Mouse (Mus musculus) myocyte (in vitro differentiated cells): ENCODE results near the gene Nmrk1. TPM values are rescaled to one million over a fixed set of nuclear protein-coding genes. Genes with fewer than 3 reads are reported as not detected.

Experiments used
- H3K27me3 ChIP-seq: one replicate; pipeline ENCODE4 v1.6.1; 2011; ENCODE audit not compliant: control insufficient read depth, insufficient read depth, insufficient read length
- H3K36me3 ChIP-seq: one replicate; pipeline ENCODE4 v1.6.1; 2011; ENCODE audit not compliant: control insufficient read depth, insufficient read depth
- H3K4me2 ChIP-seq: one replicate; pipeline ENCODE4 v1.6.1; 2011; ENCODE audit warnings: low read depth, control low read depth
- H3K4me3 ChIP-seq: one replicate; pipeline ENCODE4 v1.5.1; 2011; ENCODE audit warnings: mild to moderate bottlenecking, control low read depth, moderate library complexity
- H3K79me2 ChIP-seq: one replicate; pipeline ENCODE4 v1.6.1; 2011; ENCODE audit not compliant: control insufficient read depth, insufficient read depth
- H3ac ChIP-seq: one replicate; pipeline ENCODE4 v1.6.1; 2011; ENCODE audit not compliant: control insufficient read depth, insufficient read length
- CEBPB ChIP-seq: IDR thresholded peaks from 2 replicates; pipeline ENCODE4 v1.6.1; 2011; ENCODE audit warnings: mild to moderate bottlenecking, moderate library complexity; ENCODE audit not compliant: poor library complexity, insufficient read depth, severe bottlenecking
- E2F4 ChIP-seq: IDR thresholded peaks from one replicate; pipeline ENCODE4 v1.6.1; 2011; ENCODE audit warnings: mild to moderate bottlenecking, control low read depth, moderate library complexity; ENCODE audit not compliant: insufficient read depth
- MAX ChIP-seq: IDR thresholded peaks from one replicate; pipeline ENCODE4 v1.6.1; 2011; ENCODE audit warnings: low read depth, mild to moderate bottlenecking, control low read depth
- MYOD1 ChIP-seq, 3 experiments: IDR thresholded peaks; one replicate each; pipeline ENCODE4 v1.6.1; 2011; ENCODE audit warnings: control low read depth in 2 of 3, low read depth in 2 of 3, mild to moderate bottlenecking in 2 of 3, moderate library complexity in 1 of 3; ENCODE audit not compliant: insufficient read length in 2 of 3, control insufficient read depth in 1 of 3
- MYOG ChIP-seq, 3 experiments: IDR thresholded peaks; one replicate each; pipeline ENCODE4 v1.6.1; 2011; ENCODE audit warnings: control low read depth in 2 of 3, low read depth in 2 of 3, mild to moderate bottlenecking in 2 of 3; ENCODE audit not compliant: insufficient read length in 2 of 3, control insufficient read depth in 1 of 3, insufficient read depth in 1 of 3
- POLR2A ChIP-seq: IDR thresholded peaks from one replicate; pipeline ENCODE4 v1.6.1; 2011; ENCODE audit warnings: low read depth, mild to moderate bottlenecking, control low read depth, moderate library complexity; ENCODE audit not compliant: insufficient read length
- POLR2AphosphoS2 ChIP-seq: IDR thresholded peaks from one replicate; pipeline ENCODE4 v1.6.1; 2011; ENCODE audit warnings: low read depth, control low read depth; ENCODE audit not compliant: insufficient read length
- REST ChIP-seq: IDR thresholded peaks from one replicate; pipeline ENCODE4 v1.6.1; 2011; ENCODE audit warnings: mild to moderate bottlenecking, control low read depth, moderate library complexity; ENCODE audit not compliant: insufficient read depth, insufficient read length
- SRF ChIP-seq: IDR thresholded peaks from one replicate; pipeline ENCODE4 v1.6.1; 2011; ENCODE audit warnings: low read depth; ENCODE audit not compliant: control insufficient read depth, insufficient read length
- TCF12 ChIP-seq: IDR thresholded peaks from one replicate; pipeline ENCODE4 v1.6.1; 2011; ENCODE audit warnings: mild to moderate bottlenecking, control low read depth; ENCODE audit not compliant: poor library complexity, insufficient read depth, severe bottlenecking
- TCF3 ChIP-seq: IDR thresholded peaks from one replicate; pipeline ENCODE4 v1.6.1; 2011; ENCODE audit warnings: low read depth, control low read depth; ENCODE audit not compliant: insufficient read length
- USF1 ChIP-seq: IDR thresholded peaks from one replicate; pipeline ENCODE4 v1.6.1; 2011; ENCODE audit warnings: low read depth, mild to moderate bottlenecking, control low read depth, moderate library complexity
- polyA plus RNA-seq: library from polyadenylated mRNA; unstranded; fragments of >200 nt; fragmentation: generic; extraction: Trizol; gene quantifications from one replicate; pipeline ENCODE4 v1.2.1, GENCODE M21; 2012; ENCODE audit warnings: missing spikeins

The Nmrk1 gene
- polyA plus RNA-seq, 1 experiment, result 2.0 TPM

DNA sequence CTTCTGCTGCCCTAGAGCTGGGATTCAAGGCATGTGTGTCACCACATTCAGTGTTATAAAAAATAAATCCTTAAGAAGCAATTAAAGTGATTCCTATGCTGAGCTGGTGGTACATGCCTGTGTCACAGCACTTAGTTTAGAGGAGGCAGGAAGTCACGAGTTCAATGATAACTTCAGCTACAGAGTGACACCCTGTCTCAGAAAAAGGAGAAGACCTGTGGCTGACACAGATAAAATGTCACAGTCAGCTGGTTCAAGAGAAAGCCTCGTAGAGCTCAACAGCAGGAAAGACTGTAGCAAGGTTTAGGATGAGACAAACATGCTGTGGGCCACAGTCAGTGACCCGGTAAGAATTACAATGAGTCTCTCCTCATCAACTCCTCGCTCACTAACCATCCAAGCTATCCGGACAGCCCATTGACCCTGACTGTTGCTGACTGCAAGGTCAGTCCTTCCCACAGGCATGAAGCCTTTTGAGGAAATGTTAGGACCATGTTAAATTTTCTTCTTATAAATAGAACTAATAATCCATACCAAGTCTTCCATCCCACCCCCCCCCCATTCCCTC lies 15.2 kb downstream of the Nmrk1 start:
- no peaks in the 10 kb centered on the region for H3K36me3 ChIP-seq
- H3K4me2 ChIP-seq, result no peak overlapping the region
- H3K27me3 ChIP-seq, result no peaks in the 10 kb centered on the region
- TF ChIP-seq CEBPB, result no peak
- no peak for TF ChIP-seq POLR2AphosphoS2
- TF ChIP-seq E2F4, result no peak
- no peak for TF ChIP-seq TCF3
- TF ChIP-seq MYOG (IDR thresholded peaks at IDR 0.05; ENCODE audit: control insufficient read depth in 1 of 3, insufficient read depth in 1 of 3, insufficient read length in 2 of 3, low read depth in 2 of 3), result no peak
- no peak for TF ChIP-seq USF1
- TF ChIP-seq MYOD1 (IDR thresholded peaks at IDR 0.05; ENCODE audit: control insufficient read depth in 1 of 3, insufficient read length in 2 of 3, low read depth in 2 of 3), result no peak
- no peak for TF ChIP-seq TCF12
- no peak for TF ChIP-seq MAX
- TF ChIP-seq POLR2A, result no peak
- TF ChIP-seq REST, result no peak
- H3K4me3 ChIP-seq, result no peak overlapping the region
- H3ac ChIP-seq, result no peak overlapping the region
- no peaks in the 10 kb centered on the region for H3K79me2 ChIP-seq

DNA sequence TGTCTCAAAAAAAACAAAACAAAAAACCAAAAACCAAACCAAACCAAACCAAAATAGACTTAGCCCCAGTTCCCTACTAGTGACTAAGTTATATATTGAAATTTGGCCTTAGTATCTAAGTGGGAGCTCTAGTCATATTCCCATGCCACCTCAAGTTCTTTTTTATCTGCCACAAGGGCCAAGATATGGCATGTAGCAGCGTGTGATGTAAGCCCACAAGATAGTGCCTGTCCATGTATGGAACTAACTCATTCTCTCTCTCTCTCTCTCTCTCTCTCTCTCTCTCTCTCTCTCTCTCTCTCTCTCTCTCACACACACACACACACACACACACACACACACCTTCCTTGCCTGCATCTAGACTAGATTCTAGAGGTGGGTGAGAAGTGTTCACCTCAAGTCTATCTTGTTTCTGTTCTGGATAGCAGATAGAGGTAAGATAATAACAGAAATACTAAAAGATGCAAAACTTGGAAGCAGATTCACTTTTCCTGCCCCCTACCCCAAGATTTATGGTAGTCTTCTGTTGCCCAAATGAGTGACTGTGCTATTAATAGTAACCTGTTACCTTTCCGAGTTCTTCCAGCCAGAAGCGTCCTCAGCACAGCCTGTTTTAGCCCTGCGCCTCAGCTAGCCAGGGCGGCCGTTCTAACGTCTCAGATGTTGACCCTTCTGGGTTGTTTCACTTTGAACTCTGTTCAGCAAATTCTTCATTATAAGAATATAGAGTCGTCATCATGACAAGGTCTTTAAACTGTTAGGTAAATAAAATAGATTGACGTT lies 16.2 kb downstream of the Nmrk1 start:
- Histone ChIP-seq H3K4me3 (no peak overlapping the region), H3K79me2 (no peaks in the 10 kb centered on the region), H3ac (no peak overlapping the region), H3K4me2 (no peak overlapping the region), H3K27me3 (no peaks in the 10 kb centered on the region), H3K36me3 (no peaks in the 10 kb centered on the region)
- TF ChIP-seq MAX, result no peak
- TF ChIP-seq SRF, result no peak
- TF ChIP-seq TCF12, result no peak
- no peak for TF ChIP-seq TCF3
- TF ChIP-seq POLR2A, result no peak
- no peak for TF ChIP-seq E2F4
- TF ChIP-seq USF1, result no peak
- TF ChIP-seq CEBPB, result no peak
- TF ChIP-seq MYOD1 (IDR thresholded peaks at IDR 0.05; ENCODE audit: control insufficient read depth in 1 of 3, insufficient read length in 2 of 3, low read depth in 2 of 3), result no peak
- no peak for TF ChIP-seq REST
- no peak for TF ChIP-seq POLR2AphosphoS2

DNA sequence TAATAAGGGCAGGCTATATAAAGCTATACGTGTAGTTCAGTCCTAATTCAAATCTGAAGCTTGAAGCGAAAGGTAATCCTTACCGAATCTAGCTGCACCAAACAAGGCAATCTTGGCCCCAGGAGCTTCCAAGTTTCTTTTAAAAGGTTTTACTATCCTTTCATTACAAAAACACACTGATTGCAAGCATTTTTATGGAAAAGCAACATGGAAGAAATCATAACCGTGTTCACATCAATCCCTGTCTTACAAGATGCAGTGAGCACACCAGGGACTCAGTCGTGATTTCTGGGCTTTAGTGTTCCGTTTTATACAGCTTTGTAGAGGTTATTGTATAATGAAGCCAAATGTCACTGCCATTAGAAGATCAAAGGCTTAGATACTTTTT lies 16.8 kb downstream of the Nmrk1 start:
- H3K27me3 ChIP-seq, result no peaks in the 10 kb centered on the region
- H3K36me3 ChIP-seq, result no peaks in the 10 kb centered on the region
- H3K79me2 ChIP-seq, result no peaks in the 10 kb centered on the region
- H3K4me2 ChIP-seq, result no peak overlapping the region
- H3K4me3 ChIP-seq, result no peak overlapping the region
- no peak overlapping the region for H3ac ChIP-seq
- TF ChIP-seq SRF (no peak), REST (no peak), MAX (no peak), USF1 (no peak), E2F4 (no peak), MYOG (IDR thresholded peaks at IDR 0.05; ENCODE audit: control insufficient read depth in 1 of 3, insufficient read depth in 1 of 3, insufficient read length in 2 of 3, low read depth in 2 of 3) (no peak), POLR2AphosphoS2 (no peak), TCF3 (no peak)

- TF ChIP-seq USF1 (no peak), POLR2A (no peak), MYOD1 (IDR thresholded peaks at IDR 0.05; ENCODE audit: control insufficient read depth in 1 of 3, insufficient read length in 2 of 3, low read depth in 2 of 3) (no peak), POLR2AphosphoS2 (no peak), MYOG (IDR thresholded peaks at IDR 0.05; ENCODE audit: control insufficient read depth in 1 of 3, insufficient read depth in 1 of 3, insufficient read length in 2 of 3, low read depth in 2 of 3) (no peak), SRF (no peak), CEBPB (no peak), MAX (no peak)
- H3K4me2 ChIP-seq, result no peak overlapping the region
- no peaks in the 10 kb centered on the region for H3K79me2 ChIP-seq
- H3K4me3 ChIP-seq, result no peak overlapping the region
- no peaks in the 10 kb centered on the region for H3K27me3 ChIP-seq
- H3ac ChIP-seq, result no peak overlapping the region
- H3K36me3 ChIP-seq, result no peaks in the 10 kb centered on the region
These were observed 18.2 kb downstream of the Nmrk1 start for GRCm38 (mm10) chr19:18649955-18650354.

GRCm38 (mm10) chr19:18650473-18650872 lies 18.7 kb downstream of the Nmrk1 start:
- no peaks in the 10 kb centered on the region for H3K79me2 ChIP-seq
- TF ChIP-seq TCF12, result no peak
- no peak for TF ChIP-seq E2F4
- no peak for TF ChIP-seq TCF3
- no peak for TF ChIP-seq SRF
- no peak for TF ChIP-seq POLR2AphosphoS2
- TF ChIP-seq MAX, result no peak
- no peak for TF ChIP-seq USF1
- no peak for TF ChIP-seq REST
- H3K27me3 ChIP-seq, result no peaks in the 10 kb centered on the region
- H3K4me2 ChIP-seq, result no peak overlapping the region
- no peaks in the 10 kb centered on the region for H3K36me3 ChIP-seq
- no peak overlapping the region for H3ac ChIP-seq
- H3K4me3 ChIP-seq, result no peak overlapping the region
